Mouse (Mus musculus) lung, postnatal 0 days (tissue): ENCODE results near the gene Klhl32.

Source experiments
- CTCF ChIP-seq: IDR thresholded peaks from 2 replicates; pipeline ENCODE4 v1.5.1; 2016; ENCODE audit warnings: antibody characterized with exemption, mild to moderate bottlenecking
- EP300 ChIP-seq: IDR thresholded peaks from 2 replicates; pipeline ENCODE4 v1.6.1; 2016; ENCODE audit warnings: antibody characterized with exemption, mild to moderate bottlenecking, control low read depth

GRCm38 (mm10) chr4:24796229-24796628, 54.7 kb downstream of the Klhl32 start:
- TF ChIP-seq CTCF (no peak), EP300 (no peak)
